ENCODE assay signal across 10 mouse cellular contexts in the genomic region with DNA sequence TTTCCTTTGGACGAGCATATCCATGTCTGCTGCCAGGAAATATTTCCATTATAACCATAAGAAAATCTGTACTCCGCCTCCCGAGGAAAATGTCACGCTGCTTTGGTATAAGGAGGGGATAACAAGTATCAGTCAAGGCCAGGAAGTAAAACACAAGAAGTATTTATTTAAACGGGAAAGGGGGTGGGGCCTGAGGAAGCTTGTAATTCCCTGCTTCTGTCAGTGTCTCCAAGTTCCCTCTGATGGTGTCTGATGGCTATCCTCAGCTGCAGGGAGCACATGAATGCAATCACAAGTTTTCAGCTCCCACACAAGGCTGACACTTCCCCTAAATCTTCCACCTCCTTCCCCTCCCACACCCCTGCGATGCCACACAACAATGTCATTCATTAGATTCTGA.
DNase-seq lines count a peak whose midpoint lies in the region; ATAC-seq lines count a peak whose summit lies in the region.
"Had no signal": no experiment of that assay in that cellular context is flagged by ENCODE, and none has a peak within 500 bp of the region (broad histone marks: within the 10 kb centered on the region; RNA-seq: fewer than 3 reads in every experiment).

No protein-coding gene starts in this region.

- H3K27ac ChIP-seq in forebrain, embryonic 14.5 days (ENCODE audit: low read depth, low read length): no peak overlapping the region
- H3K27ac ChIP-seq: limb, embryonic 12.5 days had no signal

- DNase-seq in embryo, embryonic 11 days: peak; percentile 18
- DNase-seq in embryo, embryonic 10.5 days (ENCODE audit: low spot score): no peak
- peak; percentile 27 for DNase-seq in kidney, postnatal 10 days
- no peak for DNase-seq in kidney, adult 8-10 months
- DNase-seq in forebrain, embryonic 14.5 days (ENCODE audit: low spot score): no peak
- peak; percentile 16 for DNase-seq in lung, postnatal 14 days
- DNase-seq in adrenal gland, postnatal 36 days: no peak
- DNase-seq in gastrocnemius, postnatal 10 days: no peak
- DNase-seq: gastrocnemius, postnatal 25 days had no signal

- no peaks in the 10 kb centered on the region for H3K9me3 ChIP-seq in forebrain, embryonic 14.5 days (replicated peaks; ENCODE audit: control insufficient read depth, low read length)
- H3K9me3 ChIP-seq: limb, embryonic 12.5 days had no signal

- peak; percentile 54; the same call in 1 of the 2 replicates for ATAC-seq in forebrain, embryonic 14.5 days

- WGBS in forebrain, embryonic 14.5 days: 23% methylated on average over 6 of the region's 6 CpGs

- H3K4me2 ChIP-seq in forebrain, embryonic 14.5 days (ENCODE audit: low read length): 0 out of 2 replicates have a peak overlapping the region, but pooled peaks have one; percentile 23
- H3K4me2 ChIP-seq: limb, embryonic 12.5 days had no signal

- H3K4me1 ChIP-seq in forebrain, embryonic 14.5 days (ENCODE audit: control insufficient read depth, insufficient read depth, low read length): peaks cover 16% of the 10 kb centered on the region

- H3K4me3 ChIP-seq in forebrain, embryonic 14.5 days (ENCODE audit: low read depth, low read length): no peak overlapping the region
- H3K4me3 ChIP-seq: limb, embryonic 12.5 days had no signal

- no peak overlapping the region for H3K9ac ChIP-seq in forebrain, embryonic 14.5 days (ENCODE audit: low read length)
- H3K9ac ChIP-seq: limb, embryonic 12.5 days had no signal

- H3K27me3 ChIP-seq in forebrain, embryonic 14.5 days (replicated peaks; ENCODE audit: control insufficient read depth, insufficient read depth, low read length): 0 out of 2 replicates have a peak, but pooled peaks cover 5% of the 10 kb centered on the region
- H3K27me3 ChIP-seq: limb, embryonic 12.5 days had no signal

- H3K36me3 ChIP-seq in forebrain, embryonic 14.5 days (ENCODE audit: control insufficient read depth, insufficient read depth, low read length): no peaks in the 10 kb centered on the region
- H3K36me3 ChIP-seq: limb, embryonic 12.5 days had no signal

Comparison
In these comparisons a context has a peak if more than half of its experiments do, and no peak if none do; other contexts are left out.
1. DNase-seq: peak in embryo, embryonic 11 days (single experiment), kidney, postnatal 10 days (single experiment) and lung, postnatal 14 days (single experiment); none in embryo, embryonic 10.5 days (single experiment), kidney, adult 8-10 months (0 of 2), forebrain, embryonic 14.5 days (single experiment), adrenal gland, postnatal 36 days (0 of 2) and gastrocnemius, postnatal 10 days (single experiment).